Mouse (Mus musculus): ENCODE results near the gene Ttc28.

DNA sequence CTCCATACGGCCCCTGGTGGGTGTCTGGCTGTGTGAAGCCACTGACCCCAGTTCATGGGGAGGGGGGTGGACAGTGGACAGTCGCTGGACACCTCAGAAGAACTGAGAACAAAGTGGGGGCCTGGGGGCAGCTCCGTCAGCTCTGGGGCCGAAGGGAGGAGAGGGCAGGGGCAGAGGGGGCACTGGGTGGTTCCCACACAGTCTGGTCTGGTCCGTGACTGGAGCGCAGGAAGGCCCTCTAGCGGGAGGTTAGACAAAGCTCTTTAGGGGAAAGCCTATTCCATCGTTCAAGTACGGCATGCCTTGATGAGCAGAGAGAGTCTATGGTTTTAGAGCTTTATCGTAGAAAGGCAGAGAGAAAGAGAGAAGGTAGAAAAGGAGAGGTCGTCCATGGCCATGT is 307.0 kb downstream of the Ttc28 start:
- no peak for TF ChIP-seq TAL1 (IDR thresholded peaks at IDR 0.05; ENCODE audit: low read length)
- TF ChIP-seq GATA1 (IDR thresholded peaks at IDR 0.05; ENCODE audit: low read length): no peak

Data from erythroblast, embryonic 14.5 days (primary cell).